Mouse (Mus musculus) kidney, postnatal 0 days (tissue): Measurements from ENCODE around the gene Gabrb1. TPM values are rescaled to one million over a fixed set of nuclear protein-coding genes. Genes with fewer than 3 reads are reported as not detected.

Experiments
- ATAC-seq: fragments of 200-750 bp; cut with Nextera tagmentation; replicated peaks from 2 replicates; pipeline ENCODE4 v1.8.0; 2017; ENCODE audit warnings: low read depth, moderate number of reproducible peaks, moderate TSS enrichment, moderate library complexity; ENCODE audit not compliant: low FRiP score
- DNase-seq: peaks from one replicate; pipeline ENCODE4 v3.0.0-alpha.2; 2016; ENCODE audit warnings: low spot score
- H3K27ac ChIP-seq: fragments of 300-500 bp; sonication (generic); 2 replicates; pipeline ENCODE4 v1.5.1; 2014; ENCODE audit warnings: mild to moderate bottlenecking
- H3K27me3 ChIP-seq: fragments of 300-500 bp; sonication (generic); 2 replicates; pipeline ENCODE4 v1.6.1; 2014; ENCODE audit warnings: low read length, mixed read lengths; ENCODE audit not compliant: insufficient read depth
- H3K36me3 ChIP-seq: fragments of 300-500 bp; sonication (generic); 2 replicates; pipeline ENCODE4 v1.6.1; 2014; ENCODE audit warnings: low read length, mixed read lengths; ENCODE audit not compliant: insufficient read depth
- H3K4me1 ChIP-seq: fragments of 300-500 bp; sonication (generic); replicated peaks from 2 replicates; pipeline ENCODE4 v1.6.1; 2014; ENCODE audit warnings: antibody characterized with exemption, low read length, mixed read lengths; ENCODE audit not compliant: insufficient read depth
- H3K4me2 ChIP-seq: fragments of 300-500 bp; sonication (generic); 2 replicates; pipeline ENCODE4 v1.6.1; 2014; ENCODE audit warnings: mild to moderate bottlenecking, low read length, moderate library complexity, mixed read lengths
- H3K4me3 ChIP-seq: fragments of 300-500 bp; sonication (generic); replicated peaks from 2 replicates; pipeline ENCODE4 v1.5.1; 2014; ENCODE audit warnings: low read depth, low read length
- H3K9ac ChIP-seq: fragments of 300-500 bp; sonication (generic); 2 replicates; pipeline ENCODE4 v1.6.1; 2014; ENCODE audit warnings: low read depth, low read length
- H3K9me3 ChIP-seq: fragments of 300-500 bp; sonication (generic); replicated peaks from 2 replicates; pipeline ENCODE4 v1.6.1; 2016; ENCODE audit warnings: low read length, inconsistent platforms, mixed read lengths
- CTCF ChIP-seq: IDR thresholded peaks from 2 replicates; pipeline ENCODE4 v1.5.1; 2016; ENCODE audit warnings: antibody characterized with exemption, low read depth, mild to moderate bottlenecking, moderate library complexity
- WGBS: fragments of 180-500 bp; shearing (Covaris S2); extraction: QIAGEN DNeasy Blood & Tissue Kit; methylation state at CpG from one replicate; pipeline ENCODE4 v1.1.7; 2014; 5-methylcytosine and 5-hydroxymethylcytosine counted together
- polyA plus RNA-seq: library from polyadenylated mRNA; unstranded; fragments of >200 nt; fragmentation: Nextera tagmentation; extraction: Ambion mirVana; gene quantifications from 2 replicates; pipeline ENCODE4 v1.2.1, GENCODE M21; 2015

Gene Gabrb1
- polyA plus RNA-seq: 0.26 and 0.50 TPM in 2 replicates

- Histone ChIP-seq H3K27ac (no peak within 1 kb of the TSS), H3K36me3 (no peaks in the 10 kb centered on the region), H3K9ac (peak within 1 kb of the TSS; percentile 40; the same call in 1 of the 2 replicates), H3K4me3 (peak within 1 kb of the TSS; percentile 53), H3K4me1 (0 out of 2 replicates have a peak, but pooled peaks cover 11% of the 10 kb centered on the region), H3K9me3 (no peaks in the 10 kb centered on the region), H3K27me3 (0 out of 2 replicates have a peak, but pooled peaks cover 14% of the 10 kb centered on the region), H3K4me2 (peak within 1 kb of the TSS; percentile 94)
- ATAC-seq: peak; percentile 87
- TF ChIP-seq CTCF: no peak
- DNase-seq: peak; percentile 6
- WGBS: under 1% methylated on average over 48 of the region's 49 CpGs
These were observed at the start of gene Gabrb1 for GRCm38 (mm10) chr5:71657482-71658114. Gabrb1 (plus strand) TSS chr5:71658113.

- no peaks in the 10 kb centered on the region for H3K27me3 ChIP-seq
These were observed 49.2 kb upstream of the Gabrb1 start for GRCm38 (mm10) chr5:71608735-71609134.

GRCm38 (mm10) chr5:71614311-71614710 lies 43.6 kb upstream of the Gabrb1 start:
- Histone ChIP-seq H3K27ac (no peak overlapping the region), H3K27me3 (no peaks in the 10 kb centered on the region), H3K9me3 (no peaks in the 10 kb centered on the region), H3K4me3 (no peak overlapping the region), H3K4me1 (no peaks in the 10 kb centered on the region), H3K9ac (no peak overlapping the region), H3K36me3 (no peaks in the 10 kb centered on the region), H3K4me2 (no peak overlapping the region)
- no peak for ATAC-seq
- no peak for TF ChIP-seq CTCF
- WGBS: 89% methylated on average over 1 of the region's 1 CpGs
- no peak for DNase-seq

More at GRCm38 (mm10) chr5:71608735-71609134, 49.2 kb upstream of the Gabrb1 start:
- H3K36me3 ChIP-seq: no peaks in the 10 kb centered on the region
- ATAC-seq: no peak
- H3K4me1 ChIP-seq: no peaks in the 10 kb centered on the region
- TF ChIP-seq CTCF: no peak
- DNase-seq: no peak
- 81% methylated on average over 1 of the region's 1 CpGs for WGBS
- H3K4me3 ChIP-seq: no peak overlapping the region
- no peaks in the 10 kb centered on the region for H3K9me3 ChIP-seq
- no peak overlapping the region for H3K9ac ChIP-seq
- H3K4me2 ChIP-seq: no peak overlapping the region
- H3K27ac ChIP-seq: no peak overlapping the region

- H3K36me3 ChIP-seq: no peaks in the 10 kb centered on the region
- H3K4me3 ChIP-seq: no peak overlapping the region
- WGBS: 68% methylated on average over 4 of the region's 4 CpGs
- no peak overlapping the region for H3K9ac ChIP-seq
- no peaks in the 10 kb centered on the region for H3K27me3 ChIP-seq
- no peak overlapping the region for H3K4me2 ChIP-seq
- no peaks in the 10 kb centered on the region for H3K4me1 ChIP-seq
- DNase-seq (no peak), ATAC-seq (no peak)
- no peak for TF ChIP-seq CTCF
- no peaks in the 10 kb centered on the region for H3K9me3 ChIP-seq
- no peak overlapping the region for H3K27ac ChIP-seq
These were observed 41.2 kb upstream of the Gabrb1 start for GRCm38 (mm10) chr5:71616734-71617133.

- Histone ChIP-seq H3K27me3 (no peaks in the 10 kb centered on the region), H3K27ac (no peak overlapping the region), H3K4me3 (no peak overlapping the region), H3K4me2 (no peak overlapping the region), H3K4me1 (no peaks in the 10 kb centered on the region), H3K9me3 (no peaks in the 10 kb centered on the region), H3K36me3 (no peaks in the 10 kb centered on the region), H3K9ac (no peak overlapping the region)
- no peak for ATAC-seq
- no peak for DNase-seq
- 91% methylated on average over 3 of the region's 3 CpGs for WGBS
- TF ChIP-seq CTCF: no peak
These were observed 30.1 kb upstream of the Gabrb1 start for GRCm38 (mm10) chr5:71627820-71628219.

- ATAC-seq (no peak), DNase-seq (no peak)
- no peak overlapping the region for H3K4me2 ChIP-seq
- TF ChIP-seq CTCF: no peak
- no peak overlapping the region for H3K9ac ChIP-seq
- no peaks in the 10 kb centered on the region for H3K9me3 ChIP-seq
- H3K4me1 ChIP-seq: no peaks in the 10 kb centered on the region
- 76% methylated on average over 10 of the region's 10 CpGs for WGBS
- no peak overlapping the region for H3K27ac ChIP-seq
- H3K27me3 ChIP-seq: no peaks in the 10 kb centered on the region
- no peaks in the 10 kb centered on the region for H3K36me3 ChIP-seq
- no peak overlapping the region for H3K4me3 ChIP-seq
These were observed 18.1 kb upstream of the Gabrb1 start for GRCm38 (mm10) chr5:71639804-71640203.
